Mouse (Mus musculus): Measurements from ENCODE around the gene Tmc3. TPM values are rescaled to one million over a fixed set of nuclear protein-coding genes. Genes with fewer than 3 reads are reported as not detected.

The Tmc3 gene
- polyA plus RNA-seq, 2 experiments, result 0.17 to 0.18 TPM

- Histone ChIP-seq H3K4me3 (ENCODE audit: insufficient read depth in 1 of 2, low read depth in 2 of 2, low read length in 2 of 2) (no peak overlapping the region), H3K9ac (replicated peaks) (no peak overlapping the region), H3K4me1 (replicated peaks; ENCODE audit: control insufficient read depth in 2 of 2, insufficient read depth in 2 of 2, low read length in 1 of 2) (no peaks in the 10 kb centered on the region), H3K36me3 (replicated peaks; ENCODE audit: control insufficient read depth, insufficient read depth, low read depth) (no peaks in the 10 kb centered on the region), H3K27me3 (ENCODE audit: control insufficient read depth, insufficient read depth, low read length) (no peaks in the 10 kb centered on the region), H3K4me2 (ENCODE audit: low read depth) (no peak overlapping the region), H3K27ac (no peak overlapping the region), H3K9me3 (ENCODE audit: control insufficient read depth, low read length) (no peaks in the 10 kb centered on the region)
- ATAC-seq (ENCODE audit: insufficient read depth), result no peak
- no peak for TF ChIP-seq EP300 (IDR thresholded peaks at IDR 0.05; ENCODE audit: low read depth)
- TF ChIP-seq CTCF (IDR thresholded peaks at IDR 0.05; ENCODE audit: low read depth), result no peak
- WGBS (ENCODE audit: insufficient replicate concordance), result 48% methylated on average over 3 of the region's 3 CpGs
- no peak for DNase-seq (ENCODE audit: low read depth in 3 of 3, low spot score in 3 of 3)
Measured at GRCm38 (mm10) chr7:83616268-83616667, 31.5 kb downstream of the Tmc3 start.

- WGBS (ENCODE audit: insufficient replicate concordance), result 63% methylated on average over 1 of the region's 1 CpGs
- H3K36me3 ChIP-seq (replicated peaks; ENCODE audit: control insufficient read depth, insufficient read depth, low read depth), result no peaks in the 10 kb centered on the region
Measured at GRCm38 (mm10) chr7:83618709-83619108, 34.0 kb downstream of the Tmc3 start.

GRCm38 (mm10) chr7:83622582-83622981 lies 37.9 kb downstream of the Tmc3 start:
- no peak overlapping the region for H3K4me3 ChIP-seq (ENCODE audit: insufficient read depth in 1 of 2, low read depth in 2 of 2, low read length in 2 of 2)
- no peak overlapping the region for H3K9ac ChIP-seq (replicated peaks)
- WGBS (ENCODE audit: insufficient replicate concordance), result 67% methylated on average over 6 of the region's 6 CpGs
- H3K4me1 ChIP-seq (replicated peaks; ENCODE audit: control insufficient read depth in 2 of 2, insufficient read depth in 2 of 2, low read length in 1 of 2), result no peaks in the 10 kb centered on the region
- no peaks in the 10 kb centered on the region for H3K36me3 ChIP-seq (replicated peaks; ENCODE audit: control insufficient read depth, insufficient read depth, low read depth)
- DNase-seq (ENCODE audit: low read depth in 3 of 3, low spot score in 3 of 3) (no peak), ATAC-seq (ENCODE audit: insufficient read depth) (no peak)
- TF ChIP-seq CTCF (IDR thresholded peaks at IDR 0.05; ENCODE audit: low read depth) (no peak), EP300 (IDR thresholded peaks at IDR 0.05; ENCODE audit: low read depth) (no peak)
- H3K9me3 ChIP-seq (ENCODE audit: control insufficient read depth, low read length), result no peaks in the 10 kb centered on the region
- H3K27ac ChIP-seq, result no peak overlapping the region
- no peak overlapping the region for H3K4me2 ChIP-seq (ENCODE audit: low read depth)
- H3K27me3 ChIP-seq (ENCODE audit: control insufficient read depth, insufficient read depth, low read length), result no peaks in the 10 kb centered on the region

More at GRCm38 (mm10) chr7:83618709-83619108, 34.0 kb downstream of the Tmc3 start:
- Histone ChIP-seq H3K4me3 (ENCODE audit: insufficient read depth in 1 of 2, low read depth in 2 of 2, low read length in 2 of 2) (no peak overlapping the region), H3K9me3 (ENCODE audit: control insufficient read depth, low read length) (no peaks in the 10 kb centered on the region), H3K27ac (no peak overlapping the region), H3K4me1 (replicated peaks; ENCODE audit: control insufficient read depth in 2 of 2, insufficient read depth in 2 of 2, low read length in 1 of 2) (no peaks in the 10 kb centered on the region), H3K9ac (replicated peaks) (no peak overlapping the region), H3K4me2 (ENCODE audit: low read depth) (no peak overlapping the region), H3K27me3 (ENCODE audit: control insufficient read depth, insufficient read depth, low read length) (no peaks in the 10 kb centered on the region)
- ATAC-seq (ENCODE audit: insufficient read depth) (no peak), DNase-seq (ENCODE audit: low read depth in 3 of 3, low spot score in 3 of 3) (no peak)
- TF ChIP-seq EP300 (IDR thresholded peaks at IDR 0.05; ENCODE audit: low read depth) (no peak), CTCF (IDR thresholded peaks at IDR 0.05; ENCODE audit: low read depth) (no peak)

GRCm38 (mm10) chr7:83624065-83624464 lies 39.3 kb downstream of the Tmc3 start:
- no peak for DNase-seq (ENCODE audit: low read depth in 3 of 3, low spot score in 3 of 3)

GRCm38 (mm10) chr7:83626557-83627257 lies 42.0 kb downstream of the Tmc3 start:
- Histone ChIP-seq H3K4me2 (ENCODE audit: low read depth) (no peak overlapping the region), H3K4me3 (ENCODE audit: insufficient read depth in 1 of 2, low read depth in 2 of 2, low read length in 2 of 2) (no peak overlapping the region), H3K36me3 (replicated peaks; ENCODE audit: control insufficient read depth, insufficient read depth, low read depth) (no peaks in the 10 kb centered on the region), H3K9ac (replicated peaks) (no peak overlapping the region), H3K4me1 (replicated peaks; ENCODE audit: control insufficient read depth in 2 of 2, insufficient read depth in 2 of 2, low read length in 1 of 2) (peaks cover 4 to 5% of the 10 kb centered on the region in 2 experiments; a peak in 2 of 4 replicates), H3K27me3 (ENCODE audit: control insufficient read depth, insufficient read depth, low read length) (no peaks in the 10 kb centered on the region), H3K27ac (no peak overlapping the region), H3K9me3 (ENCODE audit: control insufficient read depth, low read length) (no peaks in the 10 kb centered on the region)
- ATAC-seq (ENCODE audit: insufficient read depth), result no peak
- TF ChIP-seq CTCF (IDR thresholded peaks at IDR 0.05; ENCODE audit: low read depth), result no peak
- TF ChIP-seq EP300 (IDR thresholded peaks at IDR 0.05; ENCODE audit: low read depth), result no peak
- no peak for DNase-seq (ENCODE audit: low read depth in 3 of 3, low spot score in 3 of 3)
- 60% methylated on average over 8 of the region's 8 CpGs for WGBS (ENCODE audit: insufficient replicate concordance)

More at GRCm38 (mm10) chr7:83624065-83624464, 39.3 kb downstream of the Tmc3 start:
- no peaks in the 10 kb centered on the region for H3K36me3 ChIP-seq (replicated peaks; ENCODE audit: control insufficient read depth, insufficient read depth, low read depth)
- no peaks in the 10 kb centered on the region for H3K4me1 ChIP-seq (replicated peaks; ENCODE audit: control insufficient read depth in 2 of 2, insufficient read depth in 2 of 2, low read length in 1 of 2)
- no peaks in the 10 kb centered on the region for H3K27me3 ChIP-seq (ENCODE audit: control insufficient read depth, insufficient read depth, low read length)
- no peak overlapping the region for H3K9ac ChIP-seq (replicated peaks)
- 52% methylated on average over 1 of the region's 1 CpGs for WGBS (ENCODE audit: insufficient replicate concordance)
- TF ChIP-seq CTCF (IDR thresholded peaks at IDR 0.05; ENCODE audit: low read depth) (no peak), EP300 (IDR thresholded peaks at IDR 0.05; ENCODE audit: low read depth) (no peak)
- no peak for ATAC-seq (ENCODE audit: insufficient read depth)
- H3K9me3 ChIP-seq (ENCODE audit: control insufficient read depth, low read length), result no peaks in the 10 kb centered on the region
- H3K4me3 ChIP-seq (ENCODE audit: insufficient read depth in 1 of 2, low read depth in 2 of 2, low read length in 2 of 2), result no peak overlapping the region
- no peak overlapping the region for H3K4me2 ChIP-seq (ENCODE audit: low read depth)
- H3K27ac ChIP-seq, result no peak overlapping the region

All from liver, embryonic 14.5 days (tissue).